Mouse (Mus musculus) CH12.LX (cell line): ENCODE data around the gene Prkn. TPM values are rescaled to one million over a fixed set of nuclear protein-coding genes. Genes with fewer than 3 reads are reported as not detected.

Experiments
- DNase-seq: peaks from one replicate; pipeline ENCODE4 v3.0.0-alpha.2; 2013; ENCODE audit errors: extremely low read depth
- H3K27ac ChIP-seq: 2 replicates; pipeline ENCODE4 v1.5.1; 2012; ENCODE audit warnings: low read depth, mild to moderate bottlenecking, control low read depth, moderate library complexity; ENCODE audit not compliant: insufficient read depth
- H3K27me3 ChIP-seq: replicated peaks from 2 replicates; pipeline ENCODE3; 2012; ENCODE audit warnings: inconsistent platforms
- H3K36me3 ChIP-seq, 2 experiments: replicated peaks in 1 of 2; 2 replicates each; pipeline versions ENCODE3 to v1.6.1; 2012; ENCODE audit warnings: inconsistent platforms in 1 of 2, low read length in 1 of 2, mild to moderate bottlenecking in 1 of 2, mixed read lengths in 1 of 2, moderate library complexity in 1 of 2; ENCODE audit not compliant: control insufficient read depth in 1 of 2, insufficient read depth in 1 of 2
- H3K4me1 ChIP-seq, 2 experiments: 2 replicates each; pipeline ENCODE4 v1.6.1; 2012; ENCODE audit warnings: inconsistent platforms in 1 of 2, moderate library complexity in 1 of 2; ENCODE audit not compliant: insufficient read depth in 2 of 2, control insufficient read depth in 1 of 2
- H3K4me2 ChIP-seq: 2 replicates; pipeline ENCODE4 v1.6.1; 2012; ENCODE audit warnings: low read depth, mild to moderate bottlenecking, control low read depth; ENCODE audit not compliant: poor library complexity, insufficient read depth, severe bottlenecking
- H3K4me3 ChIP-seq, 3 experiments: fragments of 150-350 bp in 1 of 3; sonication (generic) in 1 of 3; replicated peaks in 1 of 3; 2 replicates each; pipeline versions ENCODE3 to v1.5.1; 2011 to 2012; ENCODE audit warnings: low read depth in 2 of 3, low read length in 2 of 3, mild to moderate bottlenecking in 2 of 3, moderate library complexity in 2 of 3, control low read depth in 1 of 3, improper control_type of control experiment in 1 of 3, inconsistent platforms in 1 of 3, mixed read lengths in 1 of 3; ENCODE audit not compliant: poor library complexity in 1 of 3
- H3K79me2 ChIP-seq: replicated peaks from 2 replicates; pipeline ENCODE4 v1.6.1; 2012; ENCODE audit warnings: mild to moderate bottlenecking, moderate library complexity; ENCODE audit not compliant: control insufficient read depth, poor library complexity, insufficient read depth, severe bottlenecking; ENCODE audit errors: extremely low read depth
- H3K9ac ChIP-seq: 2 replicates; pipeline ENCODE4 v1.6.1; 2012; ENCODE audit warnings: low read depth, mild to moderate bottlenecking, control low read depth, moderate library complexity; ENCODE audit not compliant: insufficient read depth
- H3K9me3 ChIP-seq: replicated peaks from 2 replicates; pipeline ENCODE3; 2012; ENCODE audit warnings: low read length, inconsistent platforms, mixed read lengths
- BHLHE40 ChIP-seq: IDR thresholded peaks from 2 replicates; pipeline ENCODE4 v1.6.1; 2011; ENCODE audit warnings: mild to moderate bottlenecking, low read depth, low read length, improper control_type of control experiment
- CHD1 ChIP-seq: IDR thresholded peaks from 2 replicates; pipeline ENCODE4 v1.6.1; 2012; ENCODE audit warnings: low read depth, low read length, improper control_type of control experiment, inconsistent platforms
- CHD2 ChIP-seq: IDR thresholded peaks from 2 replicates; pipeline ENCODE4 v1.6.1; 2011; ENCODE audit warnings: low read length, improper control_type of control experiment
- CTCF ChIP-seq, 2 experiments: IDR thresholded peaks in 1 of 2; conservative IDR thresholded peaks in 1 of 2; 2 replicates each; pipeline ENCODE4 v1.5.1; 2011 to 2012; ENCODE audit warnings: low read depth in 2 of 2, low read length in 2 of 2, improper control_type of control experiment in 1 of 2, inconsistent platforms in 1 of 2, mild to moderate bottlenecking in 1 of 2, moderate library complexity in 1 of 2
- E2F4 ChIP-seq: IDR thresholded peaks from 2 replicates; pipeline ENCODE4 v1.6.1; 2011; ENCODE audit warnings: low read depth, low read length, improper control_type of control experiment; ENCODE audit not compliant: insufficient replicate concordance
- ELF1 ChIP-seq: IDR thresholded peaks from 2 replicates; pipeline ENCODE4 v1.6.1; 2014; ENCODE audit warnings: low read depth, mild to moderate bottlenecking, inconsistent platforms, low read length, improper control_type of control experiment
- EP300 ChIP-seq: IDR thresholded peaks from 2 replicates; pipeline ENCODE4 v1.6.1; 2011; ENCODE audit warnings: low read length, improper control_type of control experiment
- ETS1 ChIP-seq: conservative IDR thresholded peaks from 2 replicates; pipeline ENCODE4 v1.6.1; 2012; ENCODE audit warnings: low read depth, mild to moderate bottlenecking, inconsistent platforms, low read length, improper control_type of control experiment, moderate library complexity
- GABPA ChIP-seq: IDR thresholded peaks from 2 replicates; pipeline ENCODE4 v1.6.1; 2012; ENCODE audit warnings: low read depth, low read length, improper control_type of control experiment, inconsistent platforms; ENCODE audit not compliant: insufficient replicate concordance
- HCFC1 ChIP-seq: IDR thresholded peaks from 2 replicates; pipeline ENCODE4 v1.6.1; 2012; ENCODE audit warnings: low read depth, mild to moderate bottlenecking, inconsistent platforms, low read length, improper control_type of control experiment
- IRF4 ChIP-seq: IDR thresholded peaks from 2 replicates; pipeline ENCODE4 v1.6.1; 2014; ENCODE audit warnings: low read depth, mild to moderate bottlenecking, inconsistent platforms, low read length, improper control_type of control experiment
- JUN ChIP-seq: IDR thresholded peaks from 2 replicates; pipeline ENCODE4 v1.6.1; 2011; ENCODE audit warnings: low read depth, mild to moderate bottlenecking, low read length, improper control_type of control experiment, moderate library complexity; ENCODE audit not compliant: insufficient read depth
- JUND ChIP-seq: conservative IDR thresholded peaks from 2 replicates; pipeline ENCODE4 v1.6.1; 2011; ENCODE audit warnings: low read depth, low read length, improper control_type of control experiment
- KAT2A ChIP-seq: IDR thresholded peaks from 2 replicates; pipeline ENCODE4 v1.6.1; 2012; ENCODE audit warnings: low read length, improper control_type of control experiment, inconsistent platforms; ENCODE audit not compliant: insufficient replicate concordance
- MAFK ChIP-seq: IDR thresholded peaks from 2 replicates; pipeline ENCODE4 v1.6.1; 2011; ENCODE audit warnings: low read length, improper control_type of control experiment; ENCODE audit not compliant: insufficient replicate concordance
- MAX ChIP-seq: IDR thresholded peaks from 2 replicates; pipeline ENCODE4 v1.6.1; 2011; ENCODE audit warnings: low read length, improper control_type of control experiment
- MAZ ChIP-seq: IDR thresholded peaks from 2 replicates; pipeline ENCODE4 v1.6.1; 2012; ENCODE audit warnings: low read depth, mild to moderate bottlenecking, inconsistent platforms, low read length, improper control_type of control experiment, moderate library complexity
- MEF2A ChIP-seq: IDR thresholded peaks from 2 replicates; pipeline ENCODE4 v1.6.1; 2014; ENCODE audit warnings: low read depth, mild to moderate bottlenecking, inconsistent platforms, low read length, improper control_type of control experiment, borderline replicate concordance
- MXI1 ChIP-seq: IDR thresholded peaks from 2 replicates; pipeline ENCODE4 v1.6.1; 2011; ENCODE audit warnings: mild to moderate bottlenecking, low read depth, low read length, improper control_type of control experiment
- MYC ChIP-seq: IDR thresholded peaks from 2 replicates; pipeline ENCODE4 v1.6.1; 2011; ENCODE audit warnings: low read depth, mild to moderate bottlenecking, improper control_type of control experiment, low read length
- NELFE ChIP-seq: IDR thresholded peaks from 2 replicates; pipeline ENCODE4 v1.6.1; 2011; ENCODE audit warnings: low read depth, low read length, improper control_type of control experiment
- NRF1 ChIP-seq: IDR thresholded peaks from 2 replicates; pipeline ENCODE4 v1.6.1; 2014; ENCODE audit warnings: low read depth, mild to moderate bottlenecking, inconsistent platforms, low read length, improper control_type of control experiment, moderate library complexity
- PAX5 ChIP-seq: IDR thresholded peaks from 2 replicates; pipeline ENCODE4 v1.6.1; 2012; ENCODE audit warnings: low read length, inconsistent platforms, mixed read lengths
- POLR2A ChIP-seq: IDR thresholded peaks from 2 replicates; pipeline ENCODE4 v1.6.1; 2011; ENCODE audit warnings: low read depth, mild to moderate bottlenecking, improper control_type of control experiment, low read length
- POLR2AphosphoS2 ChIP-seq: IDR thresholded peaks from 2 replicates; pipeline ENCODE4 v1.6.1; 2011; ENCODE audit warnings: low read depth, low read length, improper control_type of control experiment
- RAD21 ChIP-seq: IDR thresholded peaks from 2 replicates; pipeline ENCODE4 v1.6.1; 2011; ENCODE audit warnings: low read depth, mild to moderate bottlenecking, low read length, improper control_type of control experiment, moderate library complexity
- RCOR1 ChIP-seq: conservative IDR thresholded peaks from 2 replicates; pipeline ENCODE4 v1.6.1; 2012; ENCODE audit warnings: low read depth, mild to moderate bottlenecking, inconsistent platforms, low read length, improper control_type of control experiment
- SIN3A ChIP-seq: IDR thresholded peaks from 2 replicates; pipeline ENCODE4 v1.6.1; 2012; ENCODE audit warnings: low read length, improper control_type of control experiment, inconsistent platforms
- SMC3 ChIP-seq: IDR thresholded peaks from 2 replicates; pipeline ENCODE4 v1.6.1; 2011; ENCODE audit warnings: low read depth, low read length, improper control_type of control experiment
- TBP ChIP-seq: conservative IDR thresholded peaks from 2 replicates; pipeline ENCODE4 v1.6.1; 2011; ENCODE audit warnings: low read depth, low read length, improper control_type of control experiment
- TCF12 ChIP-seq: IDR thresholded peaks from 2 replicates; pipeline ENCODE4 v1.6.1; 2014; ENCODE audit warnings: low read depth, mild to moderate bottlenecking, inconsistent platforms, low read length, improper control_type of control experiment
- UBTF ChIP-seq: IDR thresholded peaks from 2 replicates; pipeline ENCODE4 v1.6.1; 2012; ENCODE audit warnings: low read depth, mild to moderate bottlenecking, inconsistent platforms, low read length, improper control_type of control experiment, moderate library complexity
- USF1 ChIP-seq: IDR thresholded peaks from 2 replicates; pipeline ENCODE4 v1.6.1; 2014; ENCODE audit warnings: low read depth, mild to moderate bottlenecking, inconsistent platforms, low read length, improper control_type of control experiment
- USF2 ChIP-seq: conservative IDR thresholded peaks from 2 replicates; pipeline ENCODE4 v1.6.1; 2011; ENCODE audit warnings: low read depth, low read length, improper control_type of control experiment
- ZC3H11A ChIP-seq: IDR thresholded peaks from 2 replicates; pipeline ENCODE4 v1.6.1; 2012; ENCODE audit warnings: low read depth, mild to moderate bottlenecking, inconsistent platforms, low read length, improper control_type of control experiment
- ZKSCAN1 ChIP-seq: IDR thresholded peaks from 2 replicates; pipeline ENCODE4 v1.6.1; 2012; ENCODE audit warnings: low read depth, inconsistent platforms, low read length, improper control_type of control experiment, borderline replicate concordance
- ZMIZ1 ChIP-seq: IDR thresholded peaks from 2 replicates; pipeline ENCODE4 v1.6.1; 2012; ENCODE audit warnings: low read depth, mild to moderate bottlenecking, inconsistent platforms, low read length, improper control_type of control experiment
- ZNF384 ChIP-seq: IDR thresholded peaks from 2 replicates; pipeline ENCODE4 v1.6.1; 2012; ENCODE audit warnings: low read depth, low read length, improper control_type of control experiment, inconsistent platforms
- dilution Hi-C: fragments of 300-500 bp; cut with MboI; formaldehyde crosslinking; loops from 2 replicates; pipeline ENCODE4 v1.14.3; 2020; ENCODE audit warnings: low sequenced_read_pairs; ENCODE audit not compliant: extremely low pct_unique_long_range_greater_than_20kb, extremely low pct_ligation_motif_present
- in situ Hi-C: fragments of 300-500 bp; cut with MboI; formaldehyde crosslinking; loops from 3 replicates; pipeline ENCODE4 v1.14.3; 2019; ENCODE audit warnings: low sequenced_read_pairs, low pct_ligation_motif_present, low pct_unique_long_range_greater_than_20kb, mixed read lengths
- polyA plus RNA-seq: library from polyadenylated mRNA; unstranded; fragments of >175 nt; gene quantifications from 2 replicates; pipeline ENCODE4 v1.2.1, GENCODE M21; 2012; ENCODE audit warnings: low read depth; ENCODE audit not compliant: insufficient read length
- total RNA-seq, 2 experiments: library from RNA; depleted of rRNA; stranded (reverse); fragments of 300-350 nt in 1 of 2; fragments of >200 nt in 1 of 2; gene quantifications; 2 replicates each; pipeline ENCODE4 v1.2.3; 2012 to 2014

Prkn gene
- total and polyA plus RNA-seq, 3 experiments: 0.08 TPM; not detected in 2

DNA sequence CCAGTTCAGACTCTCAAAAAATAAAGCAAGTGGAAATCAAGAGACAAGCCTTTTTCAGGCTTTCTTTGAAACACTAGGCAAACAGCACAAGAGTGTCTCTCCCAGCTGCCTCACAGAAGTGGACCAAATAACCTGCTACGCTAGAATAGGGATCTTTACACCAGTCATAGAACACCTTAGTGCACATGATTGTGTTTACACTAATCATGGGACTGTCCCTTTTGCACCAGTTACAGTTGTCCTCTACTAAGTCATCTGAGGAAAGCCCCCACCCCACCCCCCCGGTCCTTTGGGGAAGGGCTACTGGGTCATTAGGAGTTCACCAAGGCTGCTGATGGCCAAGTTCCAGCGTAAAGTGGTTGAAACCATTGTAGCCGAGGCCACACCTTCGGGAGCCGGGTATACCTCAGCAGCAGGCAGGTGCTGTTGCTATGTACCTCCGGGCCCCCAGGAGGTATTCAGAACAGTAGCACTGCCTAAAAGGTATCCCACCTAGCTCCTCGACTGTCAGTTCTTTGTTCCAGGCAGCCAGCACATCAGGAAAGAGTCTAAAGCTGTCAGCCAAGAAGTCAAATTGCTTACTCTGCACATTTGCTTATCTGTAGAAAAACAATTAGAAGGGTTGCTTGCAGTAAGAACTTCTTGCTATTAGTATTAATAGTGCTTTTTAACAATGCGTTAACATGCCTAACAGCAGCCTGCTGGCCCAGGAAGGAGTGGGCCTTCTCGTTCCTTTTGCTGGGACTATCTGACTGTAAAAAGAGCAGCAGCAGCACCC, 1192.0 kb downstream of the Prkn start:
- no peak for TF ChIP-seq ZC3H11A
- TF ChIP-seq USF1: no peak
- peak; percentile 25; the same call in 1 of the 2 replicates for TF ChIP-seq IRF4
- TF ChIP-seq CHD2: no peak
- TF ChIP-seq SMC3: no peak
- TF ChIP-seq NRF1: no peak
- no peak for TF ChIP-seq ZMIZ1
- no peak for TF ChIP-seq TBP
- TF ChIP-seq MYC: no peak
- 0 out of 2 replicates have a peak, but pooled peaks have one; percentile 22 for TF ChIP-seq MXI1
- no peak for TF ChIP-seq RAD21
- TF ChIP-seq SIN3A: peak; percentile 60; the same call in 1 of the 2 replicates
- TF ChIP-seq NELFE: no peak
- no peak for TF ChIP-seq CHD1
- no peak for TF ChIP-seq USF2
- no peak for TF ChIP-seq MAZ
- TF ChIP-seq E2F4: no peak
- TF ChIP-seq MAX: no peak
- TF ChIP-seq HCFC1: no peak
- no peak for TF ChIP-seq ZNF384
- no peak for TF ChIP-seq PAX5
- peak; percentile 63 for TF ChIP-seq BHLHE40
- TF ChIP-seq MAFK: peak; percentile 90
- no peak for TF ChIP-seq JUND
- no peak for TF ChIP-seq TCF12
- TF ChIP-seq ELF1: no peak
- TF ChIP-seq EP300: no peak
- TF ChIP-seq POLR2A: no peak
- no peak for TF ChIP-seq UBTF
- TF ChIP-seq GABPA: no peak
- TF ChIP-seq ETS1: no peak; the same call in 1 of the 2 replicates
- TF ChIP-seq CTCF (conservative IDR thresholded peaks at IDR 0.05 in 1 of 2, IDR thresholded peaks at IDR 0.05 in 1 of 2; ENCODE audit: low read depth in 2 of 2, low read length in 2 of 2): no peak
- TF ChIP-seq KAT2A: no peak
- TF ChIP-seq ZKSCAN1: no peak
- TF ChIP-seq RCOR1: no peak
- no peak for TF ChIP-seq JUN
- TF ChIP-seq MEF2A: no peak
- no peak for TF ChIP-seq POLR2AphosphoS2
- Histone ChIP-seq H3K9me3 (no peaks in the 10 kb centered on the region), H3K4me3 (no peak overlapping the region), H3K4me1 (peaks cover 12 to 34% of the 10 kb centered on the region in 2 experiments), H3K79me2 (no peaks in the 10 kb centered on the region), H3K4me2 (peak overlapping the region; percentile 94), H3K27me3 (no peaks in the 10 kb centered on the region), H3K9ac (no peak overlapping the region), H3K27ac (no peak overlapping the region), H3K36me3 (no peaks in the 10 kb centered on the region)
- dilution Hi-C loops: no loop called here
- DNase-seq: peak; percentile 12
- in situ Hi-C loops: loop anchor here (10.0 kb wide), 1 partner anchor 333 kb away; no protein-coding TSS in a partner anchor
